ENCODE assay signal across 28 mouse cellular contexts in the genomic region with DNA sequence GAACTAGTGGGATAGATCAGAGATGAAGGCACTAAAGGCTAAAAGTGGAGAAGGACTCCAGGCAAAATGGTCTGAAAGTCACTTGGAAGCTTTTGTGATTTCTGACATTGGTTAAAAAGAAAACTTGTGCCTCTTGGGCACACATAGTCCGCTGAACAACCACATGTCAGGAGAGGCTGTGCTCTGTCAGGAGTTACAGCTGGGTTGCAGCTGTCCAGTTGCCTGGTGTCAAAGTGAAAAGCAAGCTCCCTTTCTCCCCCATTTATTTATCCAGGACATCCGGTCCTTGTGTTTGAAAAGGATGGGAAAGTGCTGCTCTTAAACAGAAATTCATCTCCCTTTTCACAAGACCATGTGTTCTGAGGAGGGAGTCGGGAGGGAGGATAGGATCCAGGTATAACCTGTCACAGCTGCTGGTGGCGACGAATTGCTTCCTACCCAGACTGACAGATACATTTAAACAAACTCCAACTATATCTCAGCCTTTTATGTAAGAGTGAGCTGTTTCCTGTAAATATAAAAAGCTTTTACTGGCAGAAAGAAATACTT.
DNase-seq lines count a peak whose midpoint lies in the region; ATAC-seq and TF ChIP-seq lines count a peak whose summit lies in the region.
"Had no signal": no experiment of that assay in that cellular context is flagged by ENCODE, and none has a peak within 500 bp of the region (broad histone marks: within the 10 kb centered on the region; RNA-seq: fewer than 3 reads in every experiment).

No protein-coding gene starts in this region.

- no peak overlapping the region for H3K4me2 ChIP-seq in lung, embryonic 14.5 days
- no peak overlapping the region for H3K4me2 ChIP-seq in intestine, embryonic 15.5 days (replicated peaks)
- H3K4me2 ChIP-seq: heart, embryonic 15.5 days; limb, embryonic 15.5 days; midbrain, embryonic 11.5 days had no signal

- no peak overlapping the region for H3K9ac ChIP-seq in lung, embryonic 14.5 days
- no peak overlapping the region for H3K9ac ChIP-seq in intestine, embryonic 15.5 days
- H3K9ac ChIP-seq: forebrain, postnatal 0 days; heart, embryonic 15.5 days; limb, embryonic 15.5 days; liver, embryonic 14.5 days had no signal

- no peak overlapping the region for H3K27ac ChIP-seq in lung, embryonic 14.5 days (ENCODE audit: low read depth)
- no peak overlapping the region for H3K27ac ChIP-seq in intestine, embryonic 15.5 days
- H3K27ac ChIP-seq: heart, adult 2 months; heart, embryonic 15.5 days; hindbrain, postnatal 0 days; left cerebral cortex, adult 2 months; limb, embryonic 15.5 days; liver, embryonic 14.5 days had no signal

- TF ChIP-seq CTCF in lung, embryonic 14.5 days (IDR thresholded peaks at IDR 0.05; ENCODE audit: low read depth), result no peak

- no peaks in the 10 kb centered on the region for H3K9me3 ChIP-seq in lung, embryonic 14.5 days (ENCODE audit: low read depth, low read length)
- no peaks in the 10 kb centered on the region for H3K9me3 ChIP-seq in intestine, embryonic 15.5 days
- H3K9me3 ChIP-seq: G1E; heart, embryonic 15.5 days; limb, embryonic 15.5 days had no signal

- H3K4me3 ChIP-seq in lung, embryonic 14.5 days (ENCODE audit: low read depth, low read length), result no peak overlapping the region
- no peak overlapping the region for H3K4me3 ChIP-seq in intestine, embryonic 15.5 days (replicated peaks)
- H3K4me3 ChIP-seq: heart, adult 2 months; heart, embryonic 15.5 days; left cerebral cortex, adult 2 months; limb, embryonic 15.5 days had no signal

- intact Hi-C loops in heart, postnatal 10 days (cut with DNase I), result no loop called here

- WGBS in lung, embryonic 14.5 days, result 20% methylated on average over 5 of the region's 5 CpGs
- 40% methylated on average over 5 of the region's 5 CpGs for WGBS in intestine, embryonic 15.5 days

- DNase-seq in heart, postnatal 10 days, result peak; percentile 14 to 24
- no peak for DNase-seq in heart, adult 18-20 months
- DNase-seq in lung, embryonic 14.5 days, result peak; percentile 73
- DNase-seq in lung, postnatal 25 days (ENCODE audit: low spot score), result no peak
- DNase-seq in lung, postnatal 36 days, result peak; percentile 34
- DNase-seq in left cerebral cortex, adult 18-20 months (ENCODE audit: low spot score in 2 of 2), result no peak
- no peak for DNase-seq in urinary bladder, postnatal 14 days (ENCODE audit: low spot score)
- DNase-seq: adrenal gland, adult 8-10 months; B cell, adult 2 months; cerebellum, adult 2 months; cerebellum, postnatal 25 days; forebrain, postnatal 0 days; gastrocnemius, postnatal 14 days; heart, adult 2 months; kidney, adult 2 months; layer of hippocampus, adult 9-11 months; left cerebral cortex, postnatal 4 days; right cerebral cortex, adult 18-20 months; right cerebral cortex, postnatal 4 days had no signal

- peak; percentile 78; the same call in 1 of the 2 replicates for ATAC-seq in lung, embryonic 14.5 days (ENCODE audit: insufficient read depth)
- ATAC-seq in intestine, embryonic 15.5 days, result peak; percentile 58; the same call in 1 of the 2 replicates
- ATAC-seq: forebrain, postnatal 0 days; hindbrain, postnatal 0 days had no signal

- peaks cover 4% of the 10 kb centered on the region for H3K4me1 ChIP-seq in lung, embryonic 14.5 days (ENCODE audit: insufficient read depth)
- no peaks in the 10 kb centered on the region for H3K4me1 ChIP-seq in intestine, embryonic 15.5 days (replicated peaks)
- H3K4me1 ChIP-seq: heart, embryonic 15.5 days; limb, embryonic 15.5 days had no signal

- no peaks in the 10 kb centered on the region for H3K36me3 ChIP-seq in lung, embryonic 14.5 days (ENCODE audit: insufficient read depth)
- no peaks in the 10 kb centered on the region for H3K36me3 ChIP-seq in intestine, embryonic 15.5 days
- H3K36me3 ChIP-seq: G1E; heart, embryonic 15.5 days; limb, embryonic 15.5 days had no signal

- H3K27me3 ChIP-seq in lung, embryonic 14.5 days (ENCODE audit: insufficient read depth, low read length), result no peaks in the 10 kb centered on the region
- no peaks in the 10 kb centered on the region for H3K27me3 ChIP-seq in intestine, embryonic 15.5 days (replicated peaks)
- H3K27me3 ChIP-seq: CH12.LX; heart, embryonic 15.5 days; limb, embryonic 15.5 days had no signal

Comparison
In these comparisons a context has a peak if more than half of its experiments do, and no peak if none do; other contexts are left out.
1. DNase-seq: peak in heart, postnatal 10 days (2 of 2), lung, embryonic 14.5 days (single experiment) and lung, postnatal 36 days (single experiment); none in heart, adult 18-20 months (0 of 2), lung, postnatal 25 days (single experiment), left cerebral cortex, adult 18-20 months (0 of 2) and urinary bladder, postnatal 14 days (single experiment).